Mouse (Mus musculus): Measurements from ENCODE around the gene Cd200r3. TPM values are rescaled to one million over a fixed set of nuclear protein-coding genes. Genes with fewer than 3 reads are reported as not detected.

Gene Cd200r3
- total RNA-seq (2023) = not detected in 4 replicates

GRCm38 (mm10) chr16:44943468-44943867 is at the start of gene Cd200r3:
Gene Cd200r3, plus strand, starts transcription at chr16:44943678.

Other genes starting within 250 kb of the Cd200r3 start
- gene Nepro, start 219.4 kb upstream of the Cd200r3 start, total RNA-seq (2023) = 10.9 to 14.9 TPM (median 12.2 TPM) in 4 replicates
- gene Gtpbp8, start 197.3 kb upstream of the Cd200r3 start, total RNA-seq (2023) = 6.4 to 12.1 TPM (median 9.7 TPM) in 4 replicates
- 0.30 to 0.81 TPM (median 0.44 TPM) in 4 replicates for gene Cd200r1, start 177.9 kb upstream of the Cd200r3 start, total RNA-seq (2023)
- 0.33 TPM in 1 of 4 replicates, not detected in the others for gene Cd200r4, start 131.9 kb upstream of the Cd200r3 start, total RNA-seq (2023)
- not detected in 4 replicates for gene Cd200r2, start 76.6 kb upstream of the Cd200r3 start, total RNA-seq (2023)
- gene Ccdc80, start 149.7 kb downstream of the Cd200r3 start, total RNA-seq (2023) = 0.14 to 0.38 TPM in 2 of 4 replicates, not detected in the others
- 19.6 to 30.0 TPM (median 21.6 TPM) in 4 replicates for gene Slc35a5, start 215.0 kb downstream of the Cd200r3 start, total RNA-seq (2023)
- 41.0 to 45.9 TPM (median 44.2 TPM) in 4 replicates for gene Atg3, start 215.1 kb downstream of the Cd200r3 start, total RNA-seq (2023)

All from B cell, adult 62 days (primary cell).